Mouse (Mus musculus) midbrain, postnatal 0 days (tissue): ENCODE measurements around the gene Cd68. TPM values are rescaled to one million over a fixed set of nuclear protein-coding genes. Genes with fewer than 3 reads are reported as not detected.
A peak's percentile ranks its signal among the peaks of the same experiment; 100 is the strongest.

Experiments
- ATAC-seq: fragments of 200-750 bp; cut with Nextera tagmentation; 2 replicates; pipeline ENCODE4 v1.8.0; 2017; ENCODE audit warnings: moderate number of reproducible peaks, mild to moderate bottlenecking, moderate TSS enrichment, moderate library complexity; ENCODE audit not compliant: low FRiP score
- DNase-seq: peaks from one replicate; pipeline ENCODE4 v3.0.0-alpha.2; 2015; ENCODE audit warnings: low spot score
- H3K27ac ChIP-seq: fragments of 300-500 bp; sonication (generic); 2 replicates; pipeline ENCODE4 v1.5.1; 2014; ENCODE audit warnings: low read depth, mild to moderate bottlenecking, low read length, mixed read lengths
- H3K27me3 ChIP-seq: fragments of 300-500 bp; sonication (generic); 2 replicates; pipeline ENCODE4 v1.6.1; 2014; ENCODE audit warnings: low read length, control low read depth, mixed read lengths; ENCODE audit not compliant: insufficient read depth
- H3K36me3 ChIP-seq: fragments of 300-500 bp; sonication (generic); 2 replicates; pipeline ENCODE4 v1.6.1; 2014; ENCODE audit warnings: low read length, control low read depth, mixed read lengths; ENCODE audit not compliant: insufficient read depth
- H3K4me1 ChIP-seq: fragments of 300-500 bp; sonication (generic); 2 replicates; pipeline ENCODE4 v1.6.1; 2014; ENCODE audit warnings: mild to moderate bottlenecking, control low read depth, antibody characterized with exemption, low read length, mixed read lengths; ENCODE audit not compliant: insufficient read depth
- H3K4me2 ChIP-seq: fragments of 300-500 bp; sonication (generic); 2 replicates; pipeline ENCODE4 v1.6.1; 2014; ENCODE audit warnings: low read depth, mild to moderate bottlenecking, low read length, mixed read lengths; ENCODE audit not compliant: poor library complexity, severe bottlenecking
- H3K4me3 ChIP-seq: fragments of 300-500 bp; sonication (generic); 2 replicates; pipeline ENCODE4 v1.5.1; 2014; ENCODE audit warnings: low read depth, mild to moderate bottlenecking, low read length, moderate library complexity
- H3K9ac ChIP-seq: fragments of 300-500 bp; sonication (generic); replicated peaks from 2 replicates; pipeline ENCODE4 v1.6.1; 2014; ENCODE audit warnings: mild to moderate bottlenecking, low read length, moderate library complexity, mixed read lengths; ENCODE audit not compliant: poor library complexity, severe bottlenecking
- H3K9me3 ChIP-seq: fragments of 300-500 bp; sonication (generic); 2 replicates; pipeline ENCODE4 v1.6.1; 2016; ENCODE audit warnings: low read length, control low read depth
- CTCF ChIP-seq: IDR thresholded peaks from 2 replicates; pipeline ENCODE4 v1.5.1; 2016; ENCODE audit warnings: antibody characterized with exemption, mild to moderate bottlenecking
- WGBS: fragments of 180-500 bp; shearing (Covaris S2); extraction: QIAGEN DNeasy Blood & Tissue Kit; methylation state at CpG from one replicate; pipeline ENCODE4 v1.1.7; 2014; 5-methylcytosine and 5-hydroxymethylcytosine counted together
- polyA plus RNA-seq: library from polyadenylated mRNA; unstranded; fragments of >200 nt; fragmentation: Nextera tagmentation; extraction: Ambion mirVana; gene quantifications from 2 replicates; pipeline ENCODE4 v1.2.1, GENCODE M21; 2015
- total RNA-seq: library from RNA; depleted of rRNA; stranded (reverse); fragments of >200 nt; gene quantifications from 2 replicates; pipeline ENCODE4 v1.2.3, GENCODE M21; 2014

Gene Cd68
- total and polyA plus RNA-seq, 2 experiments from 2014 or later = 10.3 to 11.0 TPM

DNA sequence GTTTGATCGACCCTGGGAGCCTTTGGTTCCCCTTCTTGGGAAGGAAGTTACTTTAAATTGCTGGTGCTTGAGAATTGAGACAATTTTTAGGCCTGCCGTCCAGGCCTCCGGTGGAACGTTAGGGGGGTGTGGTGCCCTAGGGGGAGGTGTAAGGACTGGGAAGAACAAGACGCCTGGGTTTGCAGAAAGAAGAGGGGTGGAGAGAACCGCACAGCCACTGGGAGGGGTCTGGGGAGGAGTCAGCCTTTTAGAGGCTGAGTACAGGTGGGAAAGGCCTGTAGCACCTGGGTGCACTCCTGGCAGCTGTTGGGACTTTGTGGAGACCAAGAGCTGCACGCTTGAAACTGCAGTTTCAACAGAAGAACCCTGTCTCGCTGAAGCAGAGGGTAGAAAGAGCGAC is 11.2 kb downstream of the Cd68 start:
- no peak overlapping the region for H3K27ac ChIP-seq
- no peak overlapping the region for H3K9ac ChIP-seq
- DNase-seq = no peak
- H3K27me3 ChIP-seq = no peaks in the 10 kb centered on the region
- H3K4me1 ChIP-seq = 0 out of 2 replicates have a peak, but pooled peaks cover 4% of the 10 kb centered on the region
- no peak for ATAC-seq
- peaks cover 51% of the 10 kb centered on the region for H3K36me3 ChIP-seq
- no peak overlapping the region for H3K4me2 ChIP-seq
- no peak overlapping the region for H3K4me3 ChIP-seq
- TF ChIP-seq CTCF = no peak
- WGBS = 50% methylated on average over 9 of the region's 9 CpGs
- H3K9me3 ChIP-seq = no peaks in the 10 kb centered on the region

DNA sequence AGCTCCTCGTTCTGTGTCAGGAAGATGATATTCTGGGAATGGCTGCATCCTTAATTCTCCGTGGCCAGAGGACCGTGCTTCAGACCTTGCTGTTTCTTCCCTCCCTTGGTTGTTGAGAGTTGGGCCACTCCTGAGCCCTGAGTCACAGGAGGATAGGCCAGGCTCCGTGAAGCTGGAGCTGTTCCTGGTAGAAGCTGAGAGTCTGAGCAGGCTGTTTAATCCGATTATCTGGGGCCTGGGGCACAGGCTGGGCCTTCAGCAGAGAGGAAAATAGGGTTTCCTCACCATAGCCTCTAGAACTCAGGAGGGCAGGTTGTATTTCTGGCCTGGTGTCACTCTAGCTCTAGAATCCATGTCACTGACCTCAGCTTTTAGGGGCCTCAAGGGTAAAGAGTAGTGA is 12.6 kb downstream of the Cd68 start:
- ATAC-seq (no peak), DNase-seq (no peak)
- H3K27me3 ChIP-seq = no peaks in the 10 kb centered on the region
- H3K9ac ChIP-seq = no peak overlapping the region; the same call in 1 of the 2 replicates
- peaks cover 56% of the 10 kb centered on the region for H3K36me3 ChIP-seq
- 43% methylated on average over 5 of the region's 5 CpGs for WGBS
- H3K27ac ChIP-seq = no peak overlapping the region
- H3K4me2 ChIP-seq = no peak overlapping the region
- no peaks in the 10 kb centered on the region for H3K9me3 ChIP-seq
- no peak overlapping the region for H3K4me3 ChIP-seq
- 0 out of 2 replicates have a peak, but pooled peaks cover 4% of the 10 kb centered on the region for H3K4me1 ChIP-seq
- TF ChIP-seq CTCF = no peak

DNA sequence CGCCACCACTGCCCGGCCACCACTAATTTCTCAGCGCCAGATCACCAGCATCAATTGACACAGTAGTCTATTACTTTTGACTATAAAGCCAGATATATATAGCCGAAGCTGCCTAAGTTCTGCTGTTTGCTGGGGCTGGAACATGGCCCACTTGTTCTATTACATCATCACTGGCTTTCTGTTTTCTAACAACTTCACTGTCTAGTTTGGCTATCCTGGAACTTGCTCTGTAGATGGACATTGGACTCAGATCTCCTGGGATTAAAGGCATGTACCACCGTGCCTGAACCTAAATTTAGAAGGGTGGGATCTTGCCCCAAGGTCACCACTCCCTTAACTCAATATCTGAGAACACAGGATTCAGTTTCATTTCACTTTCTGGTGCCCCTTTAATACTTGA is 20.1 kb downstream of the Cd68 start:
- Histone ChIP-seq H3K4me2 (no peak overlapping the region), H3K4me3 (no peak overlapping the region), H3K9me3 (no peaks in the 10 kb centered on the region), H3K36me3 (peaks cover 75% of the 10 kb centered on the region), H3K27me3 (no peaks in the 10 kb centered on the region), H3K9ac (no peak overlapping the region), H3K27ac (no peak overlapping the region), H3K4me1 (no peaks in the 10 kb centered on the region)
- no peak for DNase-seq
- TF ChIP-seq CTCF = no peak
- 92% methylated on average over 5 of the region's 5 CpGs for WGBS
- no peak for ATAC-seq

DNA sequence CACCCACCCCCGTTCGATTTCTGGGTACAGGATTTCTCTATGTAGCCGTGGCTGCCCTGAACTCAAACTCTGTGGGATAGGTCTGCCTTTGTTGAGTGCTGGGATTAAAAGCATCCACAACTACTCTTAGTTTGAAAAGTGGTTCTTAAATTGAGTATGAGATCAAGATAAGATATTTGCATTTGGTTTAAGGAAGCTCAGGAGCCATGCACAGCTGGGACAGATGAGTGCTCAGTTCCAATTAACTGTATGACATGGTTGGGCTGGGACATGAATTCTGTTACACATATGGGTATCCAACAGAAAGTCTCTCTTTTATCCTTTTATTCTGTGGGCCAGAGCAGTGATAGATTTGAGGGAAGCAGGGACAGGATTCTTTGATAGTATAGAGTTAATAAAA is 30.5 kb downstream of the Cd68 start:
- Histone ChIP-seq H3K27ac (no peak overlapping the region), H3K4me1 (no peaks in the 10 kb centered on the region), H3K27me3 (no peaks in the 10 kb centered on the region), H3K9me3 (no peaks in the 10 kb centered on the region), H3K36me3 (peaks cover 10% of the 10 kb centered on the region), H3K9ac (no peak overlapping the region), H3K4me2 (no peak overlapping the region), H3K4me3 (no peak overlapping the region)
- no peak for TF ChIP-seq CTCF
- no peak for DNase-seq
- ATAC-seq = no peak
- WGBS = 84% methylated on average over 3 of the region's 3 CpGs

- no peaks in the 10 kb centered on the region for H3K27me3 ChIP-seq
- DNase-seq = peak; percentile 28
- peak; percentile 35 for ATAC-seq
- no peaks in the 10 kb centered on the region for H3K4me1 ChIP-seq
- peak overlapping the region; percentile 55 for H3K4me2 ChIP-seq
- under 1% methylated on average over 30 of the region's 50 CpGs for WGBS
- peak overlapping the region; percentile 98 for H3K9ac ChIP-seq
- H3K36me3 ChIP-seq = no peaks in the 10 kb centered on the region
- TF ChIP-seq CTCF = no peak
- H3K9me3 ChIP-seq = no peaks in the 10 kb centered on the region
- peak overlapping the region; percentile 89 for H3K27ac ChIP-seq
- peak overlapping the region; percentile 94 for H3K4me3 ChIP-seq
Measured at GRCm38 (mm10) chr11:69633128-69633866, 32.7 kb downstream of the Cd68 start.

DNA sequence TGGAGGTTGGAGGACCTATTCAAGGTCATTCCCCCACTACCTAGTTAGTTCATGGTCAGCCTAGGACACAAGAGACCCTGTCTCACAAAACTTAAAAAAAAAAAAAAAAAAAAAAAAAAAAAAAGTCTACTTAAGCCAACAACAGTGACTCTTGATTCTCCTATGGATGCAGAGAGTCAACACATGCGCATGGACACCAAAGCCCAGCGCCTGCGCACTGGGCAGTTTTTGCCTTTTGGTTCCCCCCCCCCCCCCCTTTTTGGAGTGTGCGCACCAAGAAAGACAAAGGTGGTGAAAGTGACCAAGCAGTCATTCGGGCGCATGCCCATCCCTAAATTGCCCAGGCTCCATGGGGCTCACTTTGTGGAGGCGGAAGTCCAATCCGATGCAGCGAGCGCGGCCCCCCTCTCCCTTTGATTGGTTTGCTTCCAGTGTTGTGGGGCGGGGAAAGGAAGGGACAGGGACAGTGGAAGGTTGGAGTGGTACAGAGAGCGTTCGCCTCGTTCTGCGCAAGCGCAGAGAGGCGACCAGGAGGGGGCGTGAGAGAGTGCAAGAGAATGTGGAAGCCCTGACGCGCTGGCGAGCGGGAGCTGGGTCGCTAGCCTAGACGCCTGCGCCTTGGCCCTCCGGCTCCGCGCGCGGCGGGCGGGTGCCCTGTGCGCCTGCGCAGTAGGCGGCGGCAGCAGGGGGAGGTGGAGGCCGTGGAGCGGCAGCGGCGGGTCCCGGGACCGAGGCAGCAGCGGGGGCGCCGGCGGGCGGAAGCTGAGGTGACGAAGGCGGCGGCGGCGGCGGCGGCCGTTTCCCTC is 33.5 kb downstream of the Cd68 start, which contains the start of gene Fxr2:
TSS of gene Fxr2 (plus strand) at position 707 of the 806 bp plus-strand sequence.
- peak; percentile 90 for TF ChIP-seq CTCF
- WGBS = 0% methylated on average over 32 of the region's 56 CpGs
- Histone ChIP-seq H3K4me3 (peak within 1 kb of the TSS; percentile 94), H3K9ac (peak within 1 kb of the TSS; percentile 98), H3K9me3 (no peaks in the 10 kb centered on the region), H3K27ac (peak within 1 kb of the TSS; percentile 89), H3K4me1 (no peaks in the 10 kb centered on the region), H3K27me3 (no peaks in the 10 kb centered on the region), H3K4me2 (peak within 1 kb of the TSS; percentile 55), H3K36me3 (no peaks in the 10 kb centered on the region)
- peak; percentile 100 for DNase-seq
- ATAC-seq = peak; percentile 99
